Mouse (Mus musculus) myocyte (in vitro differentiated cells): ENCODE measurements around the gene Hsd11b1.

ENCODE experiments used
- CEBPB ChIP-seq: IDR thresholded peaks from 2 replicates; pipeline ENCODE4 v1.6.1; 2011; ENCODE audit warnings: mild to moderate bottlenecking, moderate library complexity; ENCODE audit not compliant: poor library complexity, insufficient read depth, severe bottlenecking
- E2F4 ChIP-seq: IDR thresholded peaks from one replicate; pipeline ENCODE4 v1.6.1; 2011; ENCODE audit warnings: mild to moderate bottlenecking, control low read depth, moderate library complexity; ENCODE audit not compliant: insufficient read depth
- MAX ChIP-seq: IDR thresholded peaks from one replicate; pipeline ENCODE4 v1.6.1; 2011; ENCODE audit warnings: low read depth, mild to moderate bottlenecking, control low read depth
- MYOD1 ChIP-seq, 3 experiments: IDR thresholded peaks; one replicate each; pipeline ENCODE4 v1.6.1; 2011; ENCODE audit warnings: control low read depth in 2 of 3, low read depth in 2 of 3, mild to moderate bottlenecking in 2 of 3, moderate library complexity in 1 of 3; ENCODE audit not compliant: insufficient read length in 2 of 3, control insufficient read depth in 1 of 3
- MYOG ChIP-seq, 3 experiments: IDR thresholded peaks; one replicate each; pipeline ENCODE4 v1.6.1; 2011; ENCODE audit warnings: control low read depth in 2 of 3, low read depth in 2 of 3, mild to moderate bottlenecking in 2 of 3; ENCODE audit not compliant: insufficient read length in 2 of 3, control insufficient read depth in 1 of 3, insufficient read depth in 1 of 3
- POLR2A ChIP-seq: IDR thresholded peaks from one replicate; pipeline ENCODE4 v1.6.1; 2011; ENCODE audit warnings: low read depth, mild to moderate bottlenecking, control low read depth, moderate library complexity; ENCODE audit not compliant: insufficient read length
- POLR2AphosphoS2 ChIP-seq: IDR thresholded peaks from one replicate; pipeline ENCODE4 v1.6.1; 2011; ENCODE audit warnings: low read depth, control low read depth; ENCODE audit not compliant: insufficient read length
- REST ChIP-seq: IDR thresholded peaks from one replicate; pipeline ENCODE4 v1.6.1; 2011; ENCODE audit warnings: mild to moderate bottlenecking, control low read depth, moderate library complexity; ENCODE audit not compliant: insufficient read depth, insufficient read length
- TCF12 ChIP-seq: IDR thresholded peaks from one replicate; pipeline ENCODE4 v1.6.1; 2011; ENCODE audit warnings: mild to moderate bottlenecking, control low read depth; ENCODE audit not compliant: poor library complexity, insufficient read depth, severe bottlenecking
- TCF3 ChIP-seq: IDR thresholded peaks from one replicate; pipeline ENCODE4 v1.6.1; 2011; ENCODE audit warnings: low read depth, control low read depth; ENCODE audit not compliant: insufficient read length
- USF1 ChIP-seq: IDR thresholded peaks from one replicate; pipeline ENCODE4 v1.6.1; 2011; ENCODE audit warnings: low read depth, mild to moderate bottlenecking, control low read depth, moderate library complexity

GRCm38 (mm10) chr1:193191675-193192283 is 72.1 kb downstream of the Hsd11b1 start:
- no peak for TF ChIP-seq TCF3
- TF ChIP-seq MAX: no peak
- no peak for TF ChIP-seq TCF12
- TF ChIP-seq POLR2A: no peak
- no peak for TF ChIP-seq CEBPB
- TF ChIP-seq USF1: no peak
- TF ChIP-seq POLR2AphosphoS2: no peak
- TF ChIP-seq MYOG (IDR thresholded peaks at IDR 0.05; ENCODE audit: control insufficient read depth in 1 of 3, insufficient read depth in 1 of 3, insufficient read length in 2 of 3, low read depth in 2 of 3): no peak
- no peak for TF ChIP-seq MYOD1 (IDR thresholded peaks at IDR 0.05; ENCODE audit: control insufficient read depth in 1 of 3, insufficient read length in 2 of 3, low read depth in 2 of 3)
- TF ChIP-seq E2F4: no peak
- TF ChIP-seq REST: no peak
